Mouse (Mus musculus) frontal cortex, postnatal 14 days (tissue): ENCODE results near the gene Ankrd52.
A peak's percentile ranks its signal among the peaks of the same experiment; 100 is the strongest.
"Not testable (repeated sequence)": the region's sequence is repeated elsewhere in the genome, so short reads cannot be mapped to it uniquely, and the experiment has no call there.

ENCODE experiments used
- DNase-seq, 2 experiments: peaks; one replicate each; pipeline ENCODE4 v3.0.0; 2022; ENCODE audit warnings: low spot score in 2 of 2

Ankrd52 gene

GRCm38 (mm10) chr10:128376455-128377211 is at the start of gene Ankrd52:
Ankrd52 (plus strand) TSS chr10:128377115.
- DNase-seq = peak in 1 of 2 experiments; percentile 62

- no peak for DNase-seq
Measured at GRCm38 (mm10) chr10:128327610-128328009, 49.3 kb upstream of the Ankrd52 start.

GRCm38 (mm10) chr10:128332358-128333249 is 44.3 kb upstream of the Ankrd52 start:
- not testable (repeated sequence) for DNase-seq

- peak in 1 of 2 experiments; percentile 58 for DNase-seq
Measured at GRCm38 (mm10) chr10:128335582-128335981, 41.3 kb upstream of the Ankrd52 start.

- DNase-seq = no peak
Measured at GRCm38 (mm10) chr10:128336195-128336594, 40.7 kb upstream of the Ankrd52 start.

- no peak for DNase-seq
Measured at GRCm38 (mm10) chr10:128336597-128336996, 40.3 kb upstream of the Ankrd52 start.

GRCm38 (mm10) chr10:128337306-128338181 is 39.4 kb upstream of the Ankrd52 start, which contains the start of gene Cs:
Cs (plus strand) TSS chr10:128337734.
- peak; percentile 91 for DNase-seq

- DNase-seq = no peak
Measured at GRCm38 (mm10) chr10:128338415-128338814, 38.5 kb upstream of the Ankrd52 start.

GRCm38 (mm10) chr10:128338948-128339347 is 38.0 kb upstream of the Ankrd52 start:
- DNase-seq = no peak

GRCm38 (mm10) chr10:128340257-128340656 is 36.7 kb upstream of the Ankrd52 start:
- no peak for DNase-seq

GRCm38 (mm10) chr10:128343436-128343835 is 33.5 kb upstream of the Ankrd52 start:
- DNase-seq = no peak

- peak; percentile 46 to 55 for DNase-seq
Measured at GRCm38 (mm10) chr10:128344568-128345275, 32.2 kb upstream of the Ankrd52 start.

- DNase-seq = no peak
Measured at GRCm38 (mm10) chr10:128347541-128347940, 29.4 kb upstream of the Ankrd52 start.

GRCm38 (mm10) chr10:128358796-128359195 is 18.1 kb upstream of the Ankrd52 start:
- peak in 1 of 2 experiments; percentile 32 for DNase-seq

GRCm38 (mm10) chr10:128359226-128359625 is 17.7 kb upstream of the Ankrd52 start:
- DNase-seq = no peak

GRCm38 (mm10) chr10:128361836-128362235 is 15.1 kb upstream of the Ankrd52 start:
- DNase-seq = no peak

- DNase-seq = no peak
Measured at GRCm38 (mm10) chr10:128362568-128362967, 14.3 kb upstream of the Ankrd52 start.

GRCm38 (mm10) chr10:128367899-128368401 is 9.0 kb upstream of the Ankrd52 start:
- DNase-seq = no peak

GRCm38 (mm10) chr10:128368402-128369217 is 8.3 kb upstream of the Ankrd52 start, which contains the start of gene Coq10a:
Coq10a (minus strand) TSS chr10:128368997.
- DNase-seq = peak; percentile 86 to 92

GRCm38 (mm10) chr10:128369218-128369543 is 7.7 kb upstream of the Ankrd52 start:
- DNase-seq = no peak
